Mouse (Mus musculus): Measurements from ENCODE around the gene Dnaic1. TPM values are rescaled to one million over a fixed set of nuclear protein-coding genes. Genes with fewer than 3 reads are reported as not detected.

The Dnaic1 gene
- 1 to 10 TPM; 1.7 to 6.2 (median 3.5) TPM for total RNA-seq (2022)

DNA sequence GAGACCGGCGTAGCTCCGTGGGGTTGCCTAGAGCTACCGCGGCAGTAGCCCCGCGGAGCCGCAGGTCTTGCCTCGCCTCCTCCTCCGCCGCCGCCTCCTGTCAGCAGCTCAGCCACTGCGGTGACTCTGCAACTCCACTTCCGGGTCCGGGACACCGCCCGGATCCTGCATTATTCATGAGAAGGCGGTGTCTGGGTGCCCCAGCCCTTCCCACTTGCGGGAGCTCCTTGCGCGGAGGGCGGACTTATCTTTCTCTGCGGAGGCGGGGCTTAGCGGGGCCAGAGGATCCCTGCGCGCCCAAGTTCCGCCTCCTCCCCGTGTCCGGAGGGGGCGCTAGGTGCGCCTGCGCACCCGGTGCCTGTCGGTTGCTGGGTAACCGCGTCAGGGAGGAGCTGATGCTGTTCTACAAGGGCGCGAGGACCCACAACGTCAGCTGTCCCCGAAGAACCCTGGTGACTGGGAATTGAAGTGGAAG, at the start of gene Dnaic1, which contains the start of gene Fam219a:
TSS of gene Dnaic1 (plus strand) at position 365 of the 475 bp plus-strand sequence.
TSS of gene Fam219a (minus strand) at position 128 of the 475 bp plus-strand sequence.
- peak; percentile 99 for DNase-seq (ENCODE audit: low spot score)

DNA sequence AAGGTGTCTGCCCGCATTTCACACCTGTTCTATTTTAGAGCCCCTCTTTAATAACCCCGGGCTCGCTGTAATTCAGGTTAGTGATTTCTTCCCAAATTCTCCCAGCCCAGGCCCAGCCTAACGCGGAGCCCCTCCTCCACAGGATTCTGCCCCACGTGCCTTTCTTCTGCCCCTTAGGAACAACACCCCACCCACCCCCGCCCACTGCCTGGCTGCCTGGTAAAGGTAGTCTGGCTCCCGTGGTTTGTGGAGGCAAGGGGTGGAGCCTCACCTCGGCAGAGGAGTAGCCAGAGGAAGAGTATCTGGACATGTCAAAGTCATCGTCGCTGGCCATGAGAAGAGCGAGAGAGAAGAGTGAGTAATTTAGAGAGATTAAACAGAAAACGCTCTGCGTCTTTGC, 48.9 kb upstream of the Dnaic1 start:
- no peak for DNase-seq (ENCODE audit: low spot score)

GRCm38 (mm10) chr4:41522136-41522535, 47.4 kb upstream of the Dnaic1 start:
- no peak for DNase-seq (ENCODE audit: low spot score)

GRCm38 (mm10) chr4:41522788-41523187, 46.8 kb upstream of the Dnaic1 start:
- peak; percentile 36 for DNase-seq (ENCODE audit: low spot score)

DNA sequence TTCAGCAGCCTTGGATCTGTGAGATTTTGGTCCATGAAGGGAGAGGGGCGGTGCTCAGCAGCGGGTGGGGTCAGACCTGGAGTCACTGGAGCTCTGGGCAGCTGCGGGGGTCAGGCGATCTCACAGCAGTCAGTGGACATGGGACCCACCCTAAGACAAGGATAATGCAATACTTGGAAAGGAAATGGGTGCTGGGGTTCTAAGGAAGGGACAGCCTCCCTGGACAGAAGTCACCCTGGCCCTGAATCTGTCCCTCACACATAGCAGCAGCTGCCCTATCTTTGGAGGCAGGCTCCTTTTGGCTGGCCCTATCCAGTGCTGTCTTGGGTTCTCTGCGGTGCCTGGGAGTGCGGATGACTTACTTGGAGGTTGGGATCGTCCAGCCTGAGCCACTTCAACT, 45.7 kb upstream of the Dnaic1 start:
- no peak for DNase-seq (ENCODE audit: low spot score)

DNA sequence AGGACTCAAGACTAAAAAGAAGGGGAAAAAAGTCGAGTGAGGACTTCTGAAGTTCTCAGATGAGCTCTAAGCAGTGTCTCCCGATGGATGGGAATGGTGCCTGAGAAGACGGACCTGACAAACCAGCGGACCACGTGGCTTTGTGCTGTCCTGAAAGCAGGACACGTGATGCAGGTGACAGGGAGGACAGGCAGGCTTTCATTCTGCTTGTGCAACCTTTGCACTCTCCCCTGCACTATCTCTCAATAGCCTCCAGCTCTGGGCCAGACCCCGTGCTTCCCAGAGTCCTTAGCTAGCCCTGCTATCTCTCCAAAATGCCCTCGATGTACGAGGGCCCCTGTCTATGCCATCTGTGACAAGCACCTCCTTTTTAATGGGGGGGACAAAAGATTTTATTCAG, 44.7 kb upstream of the Dnaic1 start:
- DNase-seq (ENCODE audit: low spot score) = no peak

- DNase-seq (ENCODE audit: low spot score) = no peak
Measured at GRCm38 (mm10) chr4:41526553-41526952, 43.0 kb upstream of the Dnaic1 start.

GRCm38 (mm10) chr4:41527076-41527475, 42.5 kb upstream of the Dnaic1 start:
- DNase-seq (ENCODE audit: low spot score) = no peak

GRCm38 (mm10) chr4:41527996-41528395, 41.6 kb upstream of the Dnaic1 start:
- no peak for DNase-seq (ENCODE audit: low spot score)

DNA sequence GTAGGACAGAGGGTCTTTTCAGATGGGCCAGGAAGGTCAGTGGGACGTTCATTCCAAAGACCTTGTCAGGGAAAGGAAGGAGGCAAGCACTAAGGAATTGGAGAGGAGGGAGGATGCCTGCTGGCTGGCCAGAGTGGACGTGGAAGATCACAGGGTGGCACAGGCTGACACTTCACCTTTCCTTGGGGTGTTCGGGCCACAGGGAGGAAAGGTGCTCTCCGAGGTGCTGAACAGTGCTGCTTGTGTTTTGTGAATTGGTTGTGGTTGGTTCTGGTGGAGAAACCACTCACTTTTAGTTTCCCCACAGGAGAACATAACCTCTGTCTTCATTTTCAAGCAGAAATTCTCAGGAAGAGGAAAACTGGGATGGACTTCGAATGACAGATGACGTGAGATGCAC, 37.2 kb upstream of the Dnaic1 start:
- DNase-seq (ENCODE audit: low spot score) = no peak

GRCm38 (mm10) chr4:41534866-41535265, 34.7 kb upstream of the Dnaic1 start:
- DNase-seq (ENCODE audit: low spot score) = no peak

DNA sequence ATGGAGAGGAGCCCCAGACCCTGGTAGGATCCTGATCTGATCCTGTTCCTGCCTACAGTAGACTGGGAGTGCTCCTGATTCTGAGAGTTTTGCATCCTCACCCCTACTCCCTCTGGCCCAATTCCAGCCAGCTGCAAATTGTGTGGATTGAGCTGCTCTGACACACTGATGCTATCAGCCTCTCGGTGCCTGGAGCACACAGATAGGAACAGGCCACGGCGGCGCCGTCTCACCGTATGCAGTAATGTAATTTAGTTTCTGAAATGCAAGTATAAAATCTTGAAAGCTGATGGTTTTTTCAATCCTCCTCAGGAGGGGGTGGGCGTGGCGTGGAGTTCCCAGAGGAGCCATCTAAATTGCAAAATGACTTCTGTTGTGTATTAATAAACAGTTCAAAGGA, 27.4 kb upstream of the Dnaic1 start:
- no peak for DNase-seq (ENCODE audit: low spot score)

DNA sequence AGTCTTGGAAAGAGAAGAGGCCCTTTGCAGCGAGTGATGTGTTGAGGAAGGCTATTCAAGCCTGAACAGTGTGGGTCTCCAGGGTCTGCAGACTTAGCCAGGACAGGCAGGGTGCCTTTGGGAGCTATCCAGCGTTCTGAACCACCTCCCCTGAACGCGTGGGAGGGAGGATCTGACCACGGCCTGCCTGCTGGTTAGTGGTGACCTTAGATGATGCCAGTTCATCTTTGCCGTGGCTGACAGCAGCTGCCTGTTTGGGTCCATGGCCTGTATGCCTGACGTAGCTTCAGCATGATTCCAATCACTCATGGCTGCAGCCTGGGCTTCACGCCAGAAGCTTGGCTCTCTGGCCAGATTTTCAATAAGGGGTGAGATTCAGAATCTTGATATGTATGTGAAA, 23.6 kb upstream of the Dnaic1 start:
- no peak for DNase-seq (ENCODE audit: low spot score)

- DNase-seq (ENCODE audit: low spot score) = no peak
Measured at GRCm38 (mm10) chr4:41547086-41547485, 22.5 kb upstream of the Dnaic1 start.

DNA sequence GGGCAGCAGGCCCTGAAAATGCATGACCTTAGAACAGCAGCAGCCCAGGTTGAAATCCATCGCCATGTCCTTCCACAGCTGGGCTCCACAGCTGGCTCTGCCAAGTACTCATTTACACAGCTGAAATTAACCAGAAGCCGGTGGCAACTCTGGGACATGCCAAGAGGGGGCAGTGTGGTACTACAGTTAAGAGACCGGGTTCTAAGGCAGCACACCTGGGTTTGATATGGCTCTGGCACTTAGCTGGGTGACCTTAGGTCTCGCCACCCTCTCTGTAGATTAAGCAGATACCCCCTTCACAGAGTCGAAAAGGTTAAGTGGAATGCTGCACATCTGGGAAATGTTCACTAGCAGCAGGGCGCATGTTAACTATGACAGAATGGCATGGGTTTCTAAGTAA, 17.0 kb upstream of the Dnaic1 start:
- peak; percentile 76 for DNase-seq (ENCODE audit: low spot score)

GRCm38 (mm10) chr4:41553116-41553515, 16.5 kb upstream of the Dnaic1 start:
- no peak for DNase-seq (ENCODE audit: low spot score)

DNA sequence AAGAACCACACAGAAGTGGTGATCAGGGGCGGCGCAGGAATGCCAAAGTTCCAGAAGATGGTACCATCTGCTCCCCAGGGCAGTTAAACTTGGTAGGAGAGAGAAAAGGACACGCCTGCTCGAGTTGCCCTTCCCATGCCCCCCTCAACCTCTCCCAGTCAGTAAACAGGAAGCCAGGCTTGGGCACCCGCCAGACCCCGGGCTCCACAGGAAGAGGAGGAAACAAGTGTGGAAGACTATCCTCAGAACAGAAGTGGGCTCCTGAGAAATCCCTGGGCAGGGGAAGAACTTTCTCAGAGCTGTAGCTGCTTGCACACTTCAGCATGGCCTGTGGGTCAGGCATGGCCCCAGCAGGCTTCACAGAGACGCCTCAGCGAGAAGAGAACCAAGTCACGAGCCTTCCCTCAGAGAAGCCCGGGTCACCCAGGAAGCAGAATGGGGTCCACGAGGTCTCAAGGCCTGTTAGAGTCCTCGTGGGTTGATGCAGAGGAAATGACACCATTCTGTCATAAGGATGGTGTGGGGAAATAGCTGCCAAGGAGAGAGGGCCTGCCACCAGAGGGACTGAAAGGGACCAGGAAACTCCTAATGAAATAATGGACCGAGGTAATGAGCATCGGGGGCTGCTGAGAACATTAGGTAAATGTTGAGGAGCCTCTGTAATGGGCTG, 14.4 kb upstream of the Dnaic1 start:
- peak; percentile 83 for DNase-seq (ENCODE audit: low spot score)

DNA sequence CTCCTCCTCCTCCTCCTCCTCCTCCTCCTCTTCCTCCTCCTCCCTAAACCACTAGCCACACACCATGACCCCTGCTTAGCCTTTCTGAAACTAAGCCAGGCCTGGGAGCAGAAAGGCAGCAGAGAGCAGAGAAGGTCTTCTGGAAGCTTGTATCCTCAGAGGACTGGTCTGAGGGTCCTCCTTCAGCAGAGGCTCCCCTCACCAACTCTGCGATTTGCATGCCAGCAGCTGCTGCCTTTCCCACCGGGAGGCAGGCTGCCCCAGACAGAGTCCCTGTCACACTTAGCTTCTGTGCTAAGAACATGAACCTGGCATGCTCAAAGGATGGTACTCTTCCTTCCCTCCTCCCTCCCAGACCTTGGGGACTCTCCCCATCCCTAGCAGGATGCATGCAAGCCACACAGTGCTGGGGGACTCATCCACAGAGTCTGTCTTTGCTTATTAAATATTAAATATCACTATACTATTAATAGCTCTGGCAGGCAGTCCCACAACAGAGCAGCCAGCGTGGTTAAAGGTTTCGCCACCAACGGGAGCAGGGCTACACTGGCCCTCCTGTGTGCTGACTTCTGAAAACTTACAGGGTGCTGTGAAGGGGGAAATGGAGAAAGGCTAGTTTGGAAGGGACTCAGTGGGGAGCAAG, 13.1 kb upstream of the Dnaic1 start:
- DNase-seq (ENCODE audit: low spot score) = no peak

GRCm38 (mm10) chr4:41557092-41557491, 12.5 kb upstream of the Dnaic1 start:
- DNase-seq (ENCODE audit: low spot score) = no peak

GRCm38 (mm10) chr4:41563297-41563696, 6.3 kb upstream of the Dnaic1 start:
- no peak for DNase-seq (ENCODE audit: low spot score)

- no peak for DNase-seq (ENCODE audit: low spot score)
Measured at GRCm38 (mm10) chr4:41566123-41566522, 3.5 kb upstream of the Dnaic1 start.

GRCm38 (mm10) chr4:41568239-41568638, 1.3 kb upstream of the Dnaic1 start:
- DNase-seq (ENCODE audit: low spot score) = no peak

DNA sequence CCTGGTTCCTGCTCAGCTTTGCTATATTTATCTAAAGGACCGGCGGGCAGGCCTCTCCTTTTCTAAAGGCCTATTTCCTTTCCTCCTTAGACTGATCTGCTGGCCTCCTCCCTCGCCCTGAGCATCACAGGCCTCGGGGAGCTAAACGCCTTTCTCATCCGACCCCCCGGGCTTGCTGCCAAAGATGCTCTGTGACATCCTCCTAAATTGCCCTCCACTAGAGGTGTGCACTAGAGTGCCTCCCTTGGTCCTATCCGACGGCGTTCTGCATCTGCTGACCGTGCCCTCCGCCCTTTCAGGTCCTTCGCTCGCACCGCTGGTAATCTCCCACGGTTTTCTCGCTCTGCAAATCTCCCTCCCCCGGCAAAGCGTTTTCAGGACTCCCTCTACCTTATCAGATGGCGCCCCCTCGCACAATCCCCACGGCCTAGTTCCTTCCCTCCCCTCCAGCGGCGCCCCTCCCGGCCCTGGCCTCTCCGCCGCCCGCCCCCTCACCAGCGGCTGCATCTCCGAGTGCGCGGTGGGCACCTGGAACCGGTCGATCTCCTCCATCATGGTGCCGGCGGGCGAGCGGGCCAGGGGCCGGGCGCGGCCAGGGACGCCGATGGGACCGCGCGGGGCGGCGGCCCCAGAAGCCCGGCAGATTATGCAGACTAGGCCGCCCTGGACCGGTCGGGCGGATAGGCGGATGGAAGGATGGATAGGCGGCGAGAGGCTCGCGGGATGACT, 729 bp upstream of the Dnaic1 start:
- DNase-seq (ENCODE audit: low spot score) = no peak

Data from heart, adult 8-10 months (tissue).